Mouse (Mus musculus): ENCODE data around the gene Ostf1. TPM values are rescaled to one million over a fixed set of nuclear protein-coding genes. Genes with fewer than 3 reads are reported as not detected.

Gene Ostf1
- polyA plus RNA-seq, 1 experiment from 2014 or later, result 106 TPM

Other genes starting within 250 kb of the Ostf1 start
- 10.2 TPM in 2 replicates for gene Nmrk1, start 127 bp upstream of the Ostf1 start, polyA plus RNA-seq (2015; fragmentation: Nextera tagmentation; extraction: Ambion mirVana)
- gene Carnmt1, start 38.9 kb upstream of the Ostf1 start, polyA plus RNA-seq (2015; fragmentation: Nextera tagmentation; extraction: Ambion mirVana), result 13.7 and 15.6 TPM in 2 replicates
- gene D030056L22Rik, start 81.4 kb upstream of the Ostf1 start, polyA plus RNA-seq (2015; fragmentation: Nextera tagmentation; extraction: Ambion mirVana), result 16.9 and 17.6 TPM in 2 replicates
- 0.07 and 0.11 TPM in 2 replicates for gene Trpm6, start 118.2 kb upstream of the Ostf1 start, polyA plus RNA-seq (2015; fragmentation: Nextera tagmentation; extraction: Ambion mirVana)

Data from intestine, embryonic 16.5 days (tissue).